Mouse (Mus musculus): ENCODE results near the gene Sbk1.
"Not testable (repeated sequence)": the region's sequence is repeated elsewhere in the genome, so short reads cannot be mapped to it uniquely, and the experiment has no call there.

The Sbk1 gene

GRCm38 (mm10) chr7:126287493-126288103, 15.2 kb downstream of the Sbk1 start:
- no peak for DNase-seq (ENCODE audit: low spot score)

- DNase-seq (ENCODE audit: low spot score), result no peak
Measured at GRCm38 (mm10) chr7:126288104-126288497, 15.7 kb downstream of the Sbk1 start.

GRCm38 (mm10) chr7:126288571-126289091, 16.2 kb downstream of the Sbk1 start:
- no peak for DNase-seq (ENCODE audit: low spot score)

GRCm38 (mm10) chr7:126289371-126289770, 17.0 kb downstream of the Sbk1 start:
- DNase-seq (ENCODE audit: low spot score), result no peak

GRCm38 (mm10) chr7:126289956-126290355, 17.5 kb downstream of the Sbk1 start:
- no peak for DNase-seq (ENCODE audit: low spot score)

- DNase-seq (ENCODE audit: low spot score), result no peak
Measured at GRCm38 (mm10) chr7:126291681-126292545, 19.5 kb downstream of the Sbk1 start.

- DNase-seq (ENCODE audit: low spot score), result no peak
Measured at GRCm38 (mm10) chr7:126293091-126293490, 20.7 kb downstream of the Sbk1 start.

- no peak for DNase-seq (ENCODE audit: low spot score)
Measured at GRCm38 (mm10) chr7:126297579-126298460, 25.4 kb downstream of the Sbk1 start.

- DNase-seq (ENCODE audit: low spot score), result no peak
Measured at GRCm38 (mm10) chr7:126298856-126299255, 26.4 kb downstream of the Sbk1 start.

GRCm38 (mm10) chr7:126301831-126302230, 29.4 kb downstream of the Sbk1 start:
- not testable (repeated sequence) for DNase-seq (ENCODE audit: low spot score)

- no peak for DNase-seq (ENCODE audit: low spot score)
Measured at GRCm38 (mm10) chr7:126311822-126312221, 39.4 kb downstream of the Sbk1 start.

- no peak for DNase-seq (ENCODE audit: low spot score)
Measured at GRCm38 (mm10) chr7:126313309-126313708, 40.9 kb downstream of the Sbk1 start.

GRCm38 (mm10) chr7:126314273-126314672, 41.9 kb downstream of the Sbk1 start:
- DNase-seq (ENCODE audit: low spot score), result no peak

- DNase-seq (ENCODE audit: low spot score), result peak; percentile 59
Measured at GRCm38 (mm10) chr7:126323729-126324128, 51.3 kb downstream of the Sbk1 start.

GRCm38 (mm10) chr7:126324791-126325190, 52.4 kb downstream of the Sbk1 start:
- no peak for DNase-seq (ENCODE audit: low spot score)

GRCm38 (mm10) chr7:126325576-126326273, 53.3 kb downstream of the Sbk1 start:
- not testable (repeated sequence) for DNase-seq (ENCODE audit: low spot score)

GRCm38 (mm10) chr7:126328848-126329247, 56.4 kb downstream of the Sbk1 start:
- not testable (repeated sequence) for DNase-seq (ENCODE audit: low spot score)

GRCm38 (mm10) chr7:126329907-126330645, 57.7 kb downstream of the Sbk1 start:
- DNase-seq (ENCODE audit: low spot score), result no peak

- no peak for DNase-seq (ENCODE audit: low spot score)
Measured at GRCm38 (mm10) chr7:126330693-126331092, 58.3 kb downstream of the Sbk1 start.

- DNase-seq (ENCODE audit: low spot score), result no peak
Measured at GRCm38 (mm10) chr7:126332691-126333090, 60.3 kb downstream of the Sbk1 start.

- DNase-seq (ENCODE audit: low spot score), result no peak
Measured at GRCm38 (mm10) chr7:126335556-126335955, 63.1 kb downstream of the Sbk1 start.
